Mouse (Mus musculus) adrenal gland, postnatal 10 days (tissue): Measurements from ENCODE around the gene Padi2. TPM values are rescaled to one million over a fixed set of nuclear protein-coding genes. Genes with fewer than 3 reads are reported as not detected.
A peak's percentile ranks its signal among the peaks of the same experiment; 100 is the strongest.

Experiments used
- DNase-seq: peaks from one replicate; pipeline ENCODE4 v3.0.0; 2021; ENCODE audit warnings: mixed read lengths
- total RNA-seq, 2 experiments: library from RNA; stranded (reverse); gene quantifications; 2 replicates each; pipeline ENCODE4 v1.2.3; 2021

The Padi2 gene
- total RNA-seq, 2 experiments from 2014 or later = 2.4 to 5.5 TPM

GRCm38 (mm10) chr4:140960781-140961466, 54.8 kb downstream of the Padi2 start, which contains the start of gene Sdhb:
Gene Sdhb (plus strand): TSS chr4:140961203.
- DNase-seq = peak; percentile 97

- DNase-seq = no peak
These were observed 55.5 kb downstream of the Padi2 start for GRCm38 (mm10) chr4:140961467-140962206.

DNA sequence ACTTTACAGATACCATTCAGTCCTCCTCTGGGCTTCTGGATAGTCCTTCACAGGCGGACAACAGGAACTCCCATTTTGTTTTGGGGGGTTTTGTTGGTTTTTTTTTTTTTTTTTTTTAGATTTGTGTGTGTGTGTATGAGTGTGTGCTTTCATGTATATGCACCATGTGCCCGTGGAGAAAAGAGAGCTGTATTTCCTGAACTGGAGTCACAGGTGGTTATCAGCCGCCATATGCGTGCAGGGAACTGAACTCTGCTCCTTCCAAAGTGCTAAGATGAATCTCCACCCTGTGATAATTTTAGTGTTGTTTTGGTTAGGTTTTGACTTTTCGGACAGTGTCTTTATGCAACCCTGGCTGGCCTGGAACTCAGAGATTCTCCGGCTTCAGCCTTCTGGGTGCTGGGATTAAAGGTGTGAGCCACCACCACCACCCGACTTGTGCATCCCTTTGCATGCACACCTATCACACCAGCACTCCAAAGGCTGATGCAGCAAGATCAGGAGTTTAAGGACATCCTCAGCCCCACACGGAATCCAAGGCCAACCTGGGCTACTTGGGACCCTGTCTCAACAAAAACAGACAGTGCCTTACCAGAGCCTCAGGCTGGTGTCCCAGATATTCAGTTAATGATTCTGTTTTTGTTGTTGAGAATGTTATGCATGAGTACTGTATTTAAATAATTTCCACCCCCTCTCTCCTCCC, 56.2 kb downstream of the Padi2 start:
- no peak for DNase-seq

GRCm38 (mm10) chr4:140962950-140963349, 56.8 kb downstream of the Padi2 start:
- DNase-seq = peak; percentile 87

DNA sequence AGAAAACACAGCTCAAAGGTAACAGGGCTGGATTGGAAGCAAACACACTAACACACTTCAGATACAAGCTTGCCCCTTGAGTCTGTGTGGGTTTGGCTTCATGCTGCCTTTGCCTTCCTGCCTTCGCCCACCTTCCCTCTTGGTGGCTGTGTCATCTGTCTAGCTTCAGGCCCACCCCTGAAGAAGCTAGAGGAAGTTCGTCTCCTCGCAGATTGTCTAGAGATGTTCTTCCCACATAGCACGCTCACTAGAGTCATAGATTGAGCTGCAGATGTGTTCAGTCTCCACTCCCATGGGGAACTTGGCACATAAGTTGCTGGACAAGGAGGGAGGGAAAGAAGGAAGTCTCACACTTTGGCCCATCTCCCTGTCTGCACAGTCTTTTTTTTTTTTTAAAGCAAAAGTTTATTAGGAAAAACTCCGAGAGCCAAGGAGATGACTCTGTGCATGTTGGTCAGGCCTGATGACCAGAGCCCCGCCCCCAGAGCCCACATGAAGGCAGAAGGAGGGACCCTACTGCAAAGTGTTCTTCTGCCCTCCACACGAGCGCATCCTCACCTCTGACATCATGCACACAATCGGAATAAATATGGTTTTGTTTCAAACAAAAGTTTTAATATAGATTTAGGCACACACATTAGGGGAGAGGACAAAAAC, 57.9 kb downstream of the Padi2 start:
- no peak for DNase-seq

GRCm38 (mm10) chr4:140964620-140965019, 58.5 kb downstream of the Padi2 start:
- peak; percentile 85 for DNase-seq

DNA sequence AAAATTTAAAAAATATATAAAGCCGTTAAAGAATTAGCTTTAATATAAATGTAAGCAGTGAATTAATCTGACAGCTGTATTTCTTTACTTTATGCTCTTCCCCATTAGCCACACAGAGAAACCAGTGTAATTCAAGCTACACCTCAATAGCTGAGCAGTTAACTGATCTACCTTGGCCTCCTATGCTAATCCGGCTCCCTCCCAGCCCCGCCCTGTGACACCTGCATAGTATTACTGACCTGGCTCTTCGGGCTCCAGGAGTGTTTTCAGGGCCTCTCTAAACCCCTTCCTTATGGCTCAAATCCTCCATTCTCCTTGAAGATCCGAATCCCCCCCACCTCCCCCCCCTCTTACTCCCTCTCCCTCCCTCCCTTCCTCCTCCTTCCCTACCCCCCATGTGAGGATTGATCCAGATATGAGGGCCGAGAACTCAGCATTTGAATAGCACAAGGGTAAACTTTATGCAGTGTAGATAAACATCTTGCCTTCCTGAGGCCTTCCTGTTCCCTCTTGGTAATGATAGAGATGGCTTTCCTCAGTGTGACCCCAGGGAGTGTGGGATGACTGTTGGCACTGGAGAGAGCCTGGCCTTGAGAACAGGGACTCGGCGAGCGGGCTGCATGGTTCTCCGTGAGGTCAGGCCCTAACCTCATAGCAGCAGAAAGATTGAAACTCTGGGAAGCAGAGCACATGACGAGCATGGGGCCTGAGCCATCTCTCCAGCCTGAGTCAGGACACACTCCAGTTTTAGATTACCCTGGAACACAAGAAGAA, 61.4 kb downstream of the Padi2 start:
- DNase-seq = no peak

DNA sequence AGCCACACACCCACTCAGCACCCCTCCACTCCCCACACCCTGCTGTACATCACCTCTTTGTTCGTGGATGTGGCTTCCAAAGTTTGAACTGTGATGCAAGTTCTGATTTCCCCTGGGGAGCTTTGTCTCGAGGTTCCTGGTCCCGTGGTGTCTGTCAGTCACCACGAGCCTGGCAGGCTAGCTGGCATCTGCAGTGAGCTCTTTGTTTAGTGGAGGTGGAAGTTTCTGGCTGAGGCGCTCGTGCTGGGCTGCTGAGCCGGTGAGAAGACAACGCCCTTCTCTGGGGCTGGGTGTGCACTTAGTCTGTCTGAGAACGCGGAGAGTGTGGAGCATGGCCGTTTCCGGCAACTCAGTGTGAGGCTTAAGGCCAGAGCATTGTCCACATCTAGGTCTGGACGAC, 65.5 kb downstream of the Padi2 start:
- no peak for DNase-seq

- DNase-seq = no peak
These were observed 68.3 kb downstream of the Padi2 start for GRCm38 (mm10) chr4:140974408-140974807.

- DNase-seq = peak; percentile 37
These were observed 69.2 kb downstream of the Padi2 start for GRCm38 (mm10) chr4:140975356-140975755.

GRCm38 (mm10) chr4:140977278-140977677, 71.1 kb downstream of the Padi2 start:
- no peak for DNase-seq

DNA sequence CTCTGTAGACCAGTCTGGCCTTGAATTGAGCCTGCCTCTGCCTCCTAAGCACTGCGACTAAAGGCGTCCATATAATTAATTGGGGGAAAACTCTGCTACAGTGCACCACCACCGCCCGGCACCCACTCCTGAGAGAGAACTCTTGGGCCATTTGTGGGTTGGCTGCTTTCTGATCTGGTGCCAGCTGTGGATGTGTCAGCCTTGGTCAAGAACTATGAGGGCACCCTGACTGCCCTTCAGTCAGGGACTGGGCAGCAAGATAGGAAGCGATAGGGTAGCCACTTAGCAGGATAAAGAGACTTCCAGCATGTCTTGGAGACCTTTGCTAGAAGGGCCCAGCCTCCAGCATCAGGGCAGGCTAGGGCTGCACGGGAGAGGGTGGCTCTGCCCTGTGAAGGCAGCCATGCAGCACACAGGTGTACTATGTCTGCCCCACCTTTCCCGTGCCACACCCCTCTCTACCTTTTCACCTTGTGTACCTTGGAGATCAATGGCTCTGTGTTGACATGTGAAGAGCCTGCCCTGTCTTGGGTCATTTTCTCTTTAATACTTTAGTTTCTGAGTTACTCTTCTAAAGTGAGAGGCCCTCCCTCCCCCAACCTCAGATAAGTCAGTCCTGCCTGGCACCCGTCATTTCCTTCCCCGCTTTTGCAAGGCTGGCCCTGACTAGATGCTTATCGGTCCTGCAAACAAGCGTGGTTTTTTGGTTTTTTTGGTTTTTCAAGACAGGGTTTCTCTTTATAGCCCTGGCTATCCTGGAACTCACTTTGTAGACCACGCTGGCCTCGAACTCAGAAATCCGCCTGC, 71.9 kb downstream of the Padi2 start:
- peak; percentile 74 for DNase-seq

- DNase-seq = no peak
These were observed 75.5 kb downstream of the Padi2 start for GRCm38 (mm10) chr4:140981605-140982004.

- DNase-seq = no peak
These were observed 76.7 kb downstream of the Padi2 start for GRCm38 (mm10) chr4:140982808-140983207.

GRCm38 (mm10) chr4:140983442-140983841, 77.3 kb downstream of the Padi2 start:
- no peak for DNase-seq

DNA sequence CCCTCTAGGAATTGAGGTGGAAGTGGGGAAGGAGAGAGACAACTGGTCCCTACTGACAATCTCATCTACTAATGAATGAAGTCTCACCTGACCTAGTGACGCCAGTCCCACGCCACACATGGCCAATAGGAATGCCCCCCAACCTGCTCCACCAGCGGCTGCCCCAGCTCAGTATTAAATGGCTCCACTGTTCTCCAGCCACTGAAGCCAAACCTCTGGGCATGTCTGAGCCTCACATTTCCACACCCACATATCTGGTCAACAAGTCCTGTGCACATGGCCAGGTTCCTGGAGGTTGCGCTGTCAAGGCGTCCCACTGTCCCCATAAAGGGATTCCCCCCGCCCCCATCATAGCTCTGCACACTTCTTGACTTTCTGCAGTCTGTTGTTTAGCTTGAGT, 78.4 kb downstream of the Padi2 start:
- no peak for DNase-seq

- no peak for DNase-seq
These were observed 80.0 kb downstream of the Padi2 start for GRCm38 (mm10) chr4:140986024-140986710.

DNA sequence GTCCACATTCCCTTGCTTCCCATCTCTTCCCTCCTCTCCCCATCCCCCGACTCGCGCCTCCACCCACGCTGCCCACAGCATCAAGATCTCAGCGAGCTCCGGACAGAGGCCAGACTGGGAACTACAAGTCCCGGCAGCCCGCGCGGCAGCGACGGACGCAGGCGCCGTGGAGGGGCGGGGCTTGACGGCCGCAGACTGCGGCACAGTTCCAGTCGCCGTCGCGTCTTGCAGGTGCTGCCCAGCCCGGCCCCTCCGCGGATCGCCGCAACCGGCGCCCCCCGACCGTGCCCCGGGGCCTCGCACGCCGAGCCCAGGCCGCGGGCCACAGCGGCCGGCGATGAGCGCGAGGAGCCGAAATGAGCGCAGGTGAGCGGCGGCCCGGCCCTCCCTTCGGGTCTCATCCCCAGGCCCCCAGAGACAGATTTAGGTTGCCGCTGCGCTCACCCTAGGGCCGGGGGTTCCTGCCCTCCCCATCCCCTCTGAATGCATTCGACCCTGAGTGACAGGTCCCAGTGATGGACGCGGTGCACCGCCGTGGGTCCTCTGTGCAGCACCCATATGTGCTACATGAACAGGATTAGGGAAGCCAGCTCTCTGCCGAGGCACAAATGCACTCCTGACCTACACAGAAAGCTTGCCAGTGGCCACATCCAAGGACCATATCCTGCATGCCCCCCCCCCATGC, 80.7 kb downstream of the Padi2 start, which contains the start of gene Atp13a2:
Atp13a2 (plus strand) TSS at position 163 of the 685 bp plus-strand sequence.
- peak; percentile 96 for DNase-seq

GRCm38 (mm10) chr4:140987476-140987875, 81.3 kb downstream of the Padi2 start:
- no peak for DNase-seq
